Comparison of ENCODE assay signal across 12 mouse cellular contexts in the genomic region with DNA sequence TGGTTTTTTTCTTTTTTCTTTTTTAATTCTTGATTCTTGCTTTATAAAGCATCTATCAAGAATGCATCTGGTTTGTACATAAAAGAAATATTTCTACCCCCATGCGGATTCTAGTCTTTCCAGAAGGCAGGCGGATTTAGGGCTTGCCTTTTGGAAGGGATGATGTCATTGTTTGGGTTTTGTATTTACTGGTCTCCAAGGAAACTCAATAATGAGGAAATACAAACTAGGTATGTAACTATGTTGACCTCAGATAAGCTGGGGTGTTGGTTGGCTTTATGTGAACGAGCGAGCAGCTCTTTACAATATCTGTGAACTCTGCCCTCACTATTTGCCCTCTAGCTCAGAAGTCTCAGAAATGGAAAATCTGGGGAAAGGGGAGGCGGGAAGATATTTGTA. TPM values are rescaled to one million over a fixed set of nuclear protein-coding genes. Genes with fewer than 3 reads are reported as not detected.
DNase-seq lines count a peak whose midpoint lies in the region; ATAC-seq and TF ChIP-seq lines count a peak whose summit lies in the region.
"Had no signal": no experiment of that assay in that cellular context is flagged by ENCODE, and none has a peak within 500 bp of the region (broad histone marks: within the 10 kb centered on the region; RNA-seq: fewer than 3 reads in every experiment).

No protein-coding gene starts in this region.

- intact Hi-C loops in left cerebral cortex, adult 2 months (cut with DNase I), result loop anchor here (10.0 kb wide), 1 partner anchor 298 kb away; no protein-coding TSS in a partner anchor

- WGBS in embryonic facial prominence, embryonic 11.5 days, result 64% methylated on average over 5 of the region's 5 CpGs
- 66% methylated on average over 5 of the region's 5 CpGs for WGBS in embryonic facial prominence, embryonic 10.5 days
- WGBS in liver, postnatal 0 days (ENCODE audit: insufficient replicate concordance), result 52% methylated on average over 5 of the region's 5 CpGs
- 50% methylated on average over 5 of the region's 5 CpGs for WGBS in liver, embryonic 12.5 days (ENCODE audit: insufficient replicate concordance)

- H3K9ac ChIP-seq in embryonic facial prominence, embryonic 11.5 days (replicated peaks; ENCODE audit: low read length), result no peak overlapping the region
- no peak overlapping the region for H3K9ac ChIP-seq in liver, postnatal 0 days (replicated peaks)
- H3K9ac ChIP-seq in liver, embryonic 12.5 days, result no peak overlapping the region
- H3K9ac ChIP-seq: limb, embryonic 12.5 days had no signal

- no peaks in the 10 kb centered on the region for H3K9me3 ChIP-seq in embryonic facial prominence, embryonic 11.5 days (replicated peaks; ENCODE audit: control insufficient read depth, low read length)
- no peaks in the 10 kb centered on the region for H3K9me3 ChIP-seq in embryonic facial prominence, embryonic 10.5 days
- no peaks in the 10 kb centered on the region for H3K9me3 ChIP-seq in liver, postnatal 0 days (ENCODE audit: low read length)
- no peaks in the 10 kb centered on the region for H3K9me3 ChIP-seq in liver, embryonic 12.5 days (replicated peaks)
- H3K9me3 ChIP-seq: limb, embryonic 12.5 days had no signal

- peak; percentile 49 for DNase-seq in embryonic facial prominence, embryonic 11.5 days (ENCODE audit: low spot score)
- DNase-seq in embryonic facial prominence, embryonic 10.5 days (ENCODE audit: low spot score), result no peak
- DNase-seq in liver, postnatal 0 days, result no peak
- DNase-seq in heart, adult 9 months (ENCODE audit: low spot score in 2 of 2), result peak; percentile 44 to 62
- DNase-seq in left cerebral cortex, adult 2 months (ENCODE audit: extremely low spot score in 1 of 2, low spot score in 2 of 2), result no peak
- DNase-seq in kidney, postnatal 14 days, result no peak
- DNase-seq: cerebellum, postnatal 25 days; right cerebral cortex, postnatal 14 days had no signal

- ATAC-seq in embryonic facial prominence, embryonic 11.5 days (replicated peaks; ENCODE audit: insufficient number of reproducible peaks, low FRiP score, low TSS enrichment, low read depth), result no peak
- ATAC-seq in liver, postnatal 0 days, result peak; percentile 90
- ATAC-seq in liver, embryonic 12.5 days, result no peak
- peak; percentile 37; the same call in 1 of the 2 replicates for ATAC-seq in megakaryocyte progenitor cell, adult 5-6 weeks (replicated peaks; ENCODE audit: poor library complexity)

- no peak overlapping the region for H3K4me3 ChIP-seq in embryonic facial prominence, embryonic 11.5 days (ENCODE audit: low read depth, low read length)
- H3K4me3 ChIP-seq in embryonic facial prominence, embryonic 10.5 days, result no peak overlapping the region
- no peak overlapping the region for H3K4me3 ChIP-seq in liver, postnatal 0 days (ENCODE audit: low read depth, low read length)
- no peak overlapping the region for H3K4me3 ChIP-seq in liver, embryonic 12.5 days
- no peak overlapping the region for H3K4me3 ChIP-seq in left cerebral cortex, adult 2 months
- H3K4me3 ChIP-seq: layer of hippocampus, adult 2 months; limb, embryonic 12.5 days had no signal

- H3K4me2 ChIP-seq in embryonic facial prominence, embryonic 11.5 days (ENCODE audit: low read depth, low read length), result no peak overlapping the region
- no peak overlapping the region for H3K4me2 ChIP-seq in liver, postnatal 0 days (ENCODE audit: low read depth, low read length)
- no peak overlapping the region for H3K4me2 ChIP-seq in liver, embryonic 12.5 days
- H3K4me2 ChIP-seq: limb, embryonic 12.5 days had no signal

- no peaks in the 10 kb centered on the region for H3K4me1 ChIP-seq in embryonic facial prominence, embryonic 11.5 days (ENCODE audit: control insufficient read depth, insufficient read depth, low read length)
- no peaks in the 10 kb centered on the region for H3K4me1 ChIP-seq in embryonic facial prominence, embryonic 10.5 days
- H3K4me1 ChIP-seq in liver, postnatal 0 days (ENCODE audit: insufficient read depth), result peaks cover 3% of the 10 kb centered on the region
- peaks cover 9% of the 10 kb centered on the region; the same call in 1 of the 2 replicates for H3K4me1 ChIP-seq in liver, embryonic 12.5 days
- H3K4me1 ChIP-seq: limb, embryonic 12.5 days had no signal

- TF ChIP-seq CTCF in liver, postnatal 0 days (IDR thresholded peaks at IDR 0.05; ENCODE audit: low read depth), result no peak
- TF ChIP-seq CTCF in left cerebral cortex, adult 2 months (IDR thresholded peaks at IDR 0.05), result no peak

- H3K27ac ChIP-seq in embryonic facial prominence, embryonic 11.5 days (replicated peaks; ENCODE audit: low read depth, low read length), result no peak overlapping the region
- no peak overlapping the region for H3K27ac ChIP-seq in embryonic facial prominence, embryonic 10.5 days (replicated peaks)
- peak overlapping the region; percentile 48 for H3K27ac ChIP-seq in liver, postnatal 0 days (ENCODE audit: low read depth)
- H3K27ac ChIP-seq in liver, embryonic 12.5 days, result no peak overlapping the region
- no peak overlapping the region for H3K27ac ChIP-seq in left cerebral cortex, adult 2 months
- H3K27ac ChIP-seq: layer of hippocampus, adult 2 months; limb, embryonic 12.5 days had no signal

- H3K36me3 ChIP-seq in embryonic facial prominence, embryonic 11.5 days (replicated peaks; ENCODE audit: control insufficient read depth, insufficient read depth, low read depth, low read length), result no peaks in the 10 kb centered on the region; the same call in 1 of the 2 replicates
- peaks cover 3% of the 10 kb centered on the region; the same call in 1 of the 2 replicates for H3K36me3 ChIP-seq in embryonic facial prominence, embryonic 10.5 days (replicated peaks)
- peaks cover 19% of the 10 kb centered on the region; the same call in 1 of the 2 replicates for H3K36me3 ChIP-seq in liver, postnatal 0 days (replicated peaks; ENCODE audit: insufficient read depth, low read length)
- H3K36me3 ChIP-seq in liver, embryonic 12.5 days, result peaks cover 24% of the 10 kb centered on the region
- H3K36me3 ChIP-seq: limb, embryonic 12.5 days had no signal

- TF ChIP-seq EP300 in liver, postnatal 0 days (IDR thresholded peaks at IDR 0.05; ENCODE audit: low read depth), result peak; percentile 62; the same call in 1 of the 2 replicates

- H3K27me3 ChIP-seq in embryonic facial prominence, embryonic 11.5 days (ENCODE audit: control insufficient read depth, insufficient read depth, low read length), result no peaks in the 10 kb centered on the region
- H3K27me3 ChIP-seq in embryonic facial prominence, embryonic 10.5 days (replicated peaks; ENCODE audit: low read depth, poor library complexity, severe bottlenecking), result no peaks in the 10 kb centered on the region
- H3K27me3 ChIP-seq in liver, postnatal 0 days (ENCODE audit: insufficient read depth, low read length), result no peaks in the 10 kb centered on the region
- H3K27me3 ChIP-seq in liver, embryonic 12.5 days (replicated peaks), result no peaks in the 10 kb centered on the region
- H3K27me3 ChIP-seq: limb, embryonic 12.5 days had no signal

RNA-seq across cellular contexts. Expression of a gene that starts 24.4 kb away (rescaled TPM):
- 121 and 137 TPM in 2 replicates for polyA plus RNA-seq in embryonic facial prominence, embryonic 11.5 days (2014; fragmentation: Nextera tagmentation; extraction: Ambion mirVana)
- 122 and 133 TPM in 2 replicates for polyA plus RNA-seq in embryonic facial prominence, embryonic 10.5 days (2016; fragmentation: Nextera tagmentation; extraction: Ambion mirVana)
- 80.4 and 82.1 TPM in 2 replicates for polyA plus RNA-seq in liver, postnatal 0 days (2015; fragmentation: Nextera tagmentation; extraction: Ambion mirVana)
- polyA plus RNA-seq in liver, embryonic 12.5 days (2016; fragmentation: Nextera tagmentation; extraction: Ambion mirVana), result 78.3 and 82.3 TPM in 2 replicates
- total RNA-seq in megakaryocyte progenitor cell, adult 5-6 weeks (2015), result 49.9 and 83.4 TPM in 2 replicates
- 36.9 and 46.5 TPM in 2 replicates for total RNA-seq in megakaryocyte progenitor cell, adult 5-6 weeks (2017)
- total RNA-seq in left cerebral cortex, adult 2 months (2021), result 10 to 100 TPM; 16.7 to 20.1 TPM

Comparison
In these comparisons a context has a peak if more than half of its experiments do, and no peak if none do; other contexts are left out.
1. ATAC-seq: peak in liver, postnatal 0 days (single experiment) and megakaryocyte progenitor cell, adult 5-6 weeks (single experiment); none in embryonic facial prominence, embryonic 11.5 days (single experiment) and liver, embryonic 12.5 days (single experiment).
2. DNase-seq: peak in embryonic facial prominence, embryonic 11.5 days (single experiment) and heart, adult 9 months (2 of 2); none in embryonic facial prominence, embryonic 10.5 days (single experiment), liver, postnatal 0 days (single experiment), left cerebral cortex, adult 2 months (0 of 2) and kidney, postnatal 14 days (single experiment).